Mouse (Mus musculus) bone marrow, adult 2 months (tissue): Measurements from ENCODE around the gene Zfp398. TPM values are rescaled to one million over a fixed set of nuclear protein-coding genes. Genes with fewer than 3 reads are reported as not detected.

ENCODE experiments used
- H3K27ac ChIP-seq: fragments of 200-500 bp; 2 replicates; pipeline ENCODE4 v1.5.1; 2012; ENCODE audit warnings: low read depth, mild to moderate bottlenecking, control low read depth, inconsistent platforms, low read length; ENCODE audit not compliant: control insufficient read depth, poor library complexity, insufficient read depth
- H3K4me1 ChIP-seq: fragments of 200-500 bp; 2 replicates; pipeline ENCODE4 v1.6.1; 2011; ENCODE audit warnings: low read length; ENCODE audit not compliant: control insufficient read depth, insufficient read depth
- H3K4me3 ChIP-seq: fragments of 200-500 bp; replicated peaks from 2 replicates; pipeline ENCODE3; 2011; ENCODE audit warnings: mild to moderate bottlenecking, low read depth, low read length, control low read depth; ENCODE audit not compliant: control insufficient read depth
- CTCF ChIP-seq: fragments of 200-500 bp; IDR thresholded peaks from 2 replicates; pipeline ENCODE4 v1.5.1; 2011; ENCODE audit warnings: low read length, control low read depth; ENCODE audit not compliant: control insufficient read depth, insufficient read depth
- POLR2A ChIP-seq: fragments of 200-500 bp; IDR thresholded peaks from 2 replicates; pipeline ENCODE4 v1.6.1; 2011; ENCODE audit warnings: low read depth, mild to moderate bottlenecking, control low read depth, low read length, borderline replicate concordance; ENCODE audit not compliant: control insufficient read depth
- WGBS: fragments of 180-500 bp; shearing (Covaris S2); methylation state at CpG from one replicate; pipeline ENCODE4 v1.1.7; 2018; 5-methylcytosine and 5-hydroxymethylcytosine counted together
- polyA plus RNA-seq: library from polyadenylated mRNA; stranded (reverse); fragments of >200 nt; gene quantifications from 2 replicates; pipeline ENCODE4 v1.2.4, GENCODE M21; 2011; ENCODE audit warnings: low replicate concordance; ENCODE audit not compliant: missing spikeins, insufficient read depth, insufficient read length

The Zfp398 gene
- 2.3 and 5.7 TPM in 2 replicates for polyA plus RNA-seq

DNA sequence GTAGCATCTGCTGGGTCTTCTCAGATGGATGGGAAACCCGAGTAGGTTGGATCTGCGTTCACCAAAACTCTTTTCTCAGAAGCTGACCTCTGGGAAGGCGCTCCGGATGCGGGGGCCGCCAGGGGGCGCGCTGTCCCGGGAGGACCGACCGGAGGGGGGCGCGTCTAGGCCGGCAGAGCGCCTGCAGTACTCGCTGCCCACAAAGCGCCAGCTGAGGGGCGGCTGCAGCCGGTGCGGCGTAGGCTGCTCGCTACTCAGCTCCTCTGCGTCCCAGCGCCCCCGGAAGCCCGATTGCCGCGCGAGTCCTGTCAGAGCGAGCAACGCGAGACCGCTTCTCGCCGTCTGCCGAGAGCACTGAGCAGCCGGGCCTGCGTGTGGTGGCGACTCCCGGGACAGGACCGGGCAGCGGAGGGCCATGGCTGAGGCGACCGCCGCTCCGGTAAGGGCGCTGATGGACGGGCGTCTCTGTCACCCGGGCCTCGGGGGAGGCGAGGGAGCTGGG lies at the start of gene Zfp398:
Gene Zfp398 (plus strand): TSS at position 180 of the 502 bp plus-strand sequence.
- Histone ChIP-seq H3K4me3 (peak within 1 kb of the TSS; percentile 95), H3K4me1 (no peaks in the 10 kb centered on the region; the same call in 1 of the 2 replicates), H3K27ac (peak within 1 kb of the TSS; percentile 96)
- TF ChIP-seq POLR2A (peak; percentile 64; the same call in 1 of the 2 replicates), CTCF (peak; percentile 85)
- WGBS, result under 1% methylated on average over 52 of the region's 52 CpGs

DNA sequence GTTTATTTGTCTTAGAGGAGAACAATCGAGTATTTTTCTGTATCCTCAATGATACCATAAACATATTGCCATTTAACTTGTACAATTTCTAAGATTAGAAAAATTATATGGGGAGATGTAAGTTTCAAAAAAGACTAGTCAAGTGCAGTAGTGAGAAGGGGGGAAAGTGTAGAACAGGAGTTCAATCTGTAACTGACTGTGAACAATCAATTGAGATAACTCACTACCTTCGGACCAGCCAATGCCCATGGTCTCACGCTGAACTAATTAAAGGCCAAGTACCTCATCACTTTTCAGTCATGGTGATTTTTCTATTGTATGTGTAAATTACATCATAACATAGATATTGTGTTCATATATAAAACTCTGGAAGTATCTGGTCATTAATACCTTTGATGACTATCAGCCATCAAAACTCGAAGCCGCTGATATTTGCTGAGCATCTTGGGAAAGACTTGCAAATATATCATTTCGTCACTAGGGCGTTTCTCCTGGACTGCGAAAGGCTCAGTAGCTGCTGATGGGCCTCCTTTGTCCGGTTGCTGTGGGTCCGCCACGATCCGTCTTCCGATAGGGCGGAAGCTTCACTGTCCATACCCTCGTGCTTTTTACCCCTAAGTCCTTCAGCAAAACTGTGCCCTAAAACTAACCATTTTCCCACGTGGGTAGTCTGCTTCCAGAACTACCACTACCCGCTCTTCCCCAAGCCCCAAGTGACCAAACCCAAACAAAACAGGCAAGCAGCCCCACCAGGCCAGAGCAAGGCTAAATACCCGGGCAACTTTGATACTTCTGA lies 47.3 kb upstream of the Zfp398 start:
- TF ChIP-seq POLR2A (peak; percentile 81), CTCF (no peak)
- H3K4me3 ChIP-seq, result peak overlapping the region; percentile 70
- H3K27ac ChIP-seq, result peak overlapping the region; percentile 74
- H3K4me1 ChIP-seq, result no peaks in the 10 kb centered on the region; the same call in 1 of the 2 replicates
- under 1% methylated on average over 18 of the region's 18 CpGs for WGBS

DNA sequence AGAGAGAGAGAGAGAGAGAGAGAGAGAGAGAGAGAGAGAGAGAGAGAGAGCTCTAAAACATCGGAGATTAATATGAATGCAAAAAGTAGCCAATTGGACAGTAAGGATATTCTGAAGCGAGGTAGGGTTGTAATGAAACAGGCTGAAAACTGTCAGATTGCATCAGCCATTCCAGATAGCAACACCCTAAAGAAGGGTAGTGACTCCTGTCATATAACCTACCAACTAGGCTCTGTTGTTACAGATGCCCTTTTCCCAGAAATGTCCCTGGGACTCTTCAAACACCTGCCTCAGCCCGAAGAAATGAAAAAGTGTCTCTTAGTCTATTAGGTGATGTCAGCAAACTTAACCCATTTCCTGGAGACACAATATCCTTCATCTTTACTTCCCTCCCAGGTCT lies 46.6 kb upstream of the Zfp398 start:
- TF ChIP-seq CTCF (no peak), POLR2A (no peak)

DNA sequence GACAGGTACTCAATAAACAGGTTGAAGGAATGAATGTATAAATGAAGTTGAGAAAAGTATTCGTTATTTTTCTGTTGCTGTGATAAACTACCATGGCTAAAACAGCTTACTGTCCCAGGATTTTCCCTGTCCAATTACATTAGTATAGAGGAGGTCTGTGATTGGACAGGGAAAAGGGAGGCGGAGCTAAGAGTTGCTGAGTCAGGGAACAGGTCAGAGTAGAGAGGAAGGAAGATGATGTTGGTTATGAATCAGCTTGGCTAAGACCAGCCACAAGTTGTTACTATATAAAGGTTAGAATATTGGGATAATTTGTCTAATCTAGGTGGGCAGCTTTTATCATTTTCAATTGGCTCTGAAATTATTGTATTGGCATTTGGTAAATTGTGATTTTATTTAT lies 44.7 kb upstream of the Zfp398 start:
- Histone ChIP-seq H3K4me1 (no peaks in the 10 kb centered on the region; the same call in 1 of the 2 replicates), H3K27ac (no peak overlapping the region), H3K4me3 (no peak overlapping the region)
- TF ChIP-seq CTCF, result no peak
- TF ChIP-seq POLR2A, result no peak
- 31% methylated on average over 2 of the region's 2 CpGs for WGBS

More for the DNA sequence above, 46.6 kb upstream of the Zfp398 start:
- H3K27ac ChIP-seq, result peak overlapping the region; percentile 74; the same call in 1 of the 2 replicates
- H3K4me3 ChIP-seq, result peak overlapping the region; percentile 35
- H3K4me1 ChIP-seq, result no peaks in the 10 kb centered on the region; the same call in 1 of the 2 replicates
- WGBS, result 14% methylated on average over 3 of the region's 3 CpGs

- WGBS, result 82% methylated on average over 2 of the region's 2 CpGs
- Histone ChIP-seq H3K27ac (no peak overlapping the region), H3K4me1 (no peaks in the 10 kb centered on the region; the same call in 1 of the 2 replicates), H3K4me3 (no peak overlapping the region)
- no peak for TF ChIP-seq CTCF
- no peak for TF ChIP-seq POLR2A
These were observed 42.9 kb upstream of the Zfp398 start for GRCm38 (mm10) chr6:47792533-47792932.

DNA sequence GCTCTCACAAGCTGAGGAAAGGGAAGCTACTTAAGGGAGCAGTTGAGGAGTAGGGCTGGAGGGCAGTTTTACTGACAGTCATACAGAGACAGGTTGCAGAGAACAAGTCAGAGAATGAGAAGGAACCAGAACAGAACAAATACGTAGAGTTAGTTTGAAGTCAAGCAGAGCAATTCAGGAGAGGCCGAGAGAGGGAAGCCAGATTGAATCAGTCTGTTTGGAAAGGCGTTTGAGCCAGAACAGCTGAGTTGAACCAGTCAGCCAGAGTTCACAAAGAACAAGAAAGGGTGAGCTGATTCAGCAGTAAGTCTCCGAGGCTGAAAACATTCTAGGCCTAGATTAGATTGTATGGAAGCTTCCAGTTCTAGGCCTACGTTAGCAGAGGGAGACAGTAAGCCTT lies 42.2 kb upstream of the Zfp398 start:
- Histone ChIP-seq H3K4me1 (no peaks in the 10 kb centered on the region; the same call in 1 of the 2 replicates), H3K27ac (no peak overlapping the region), H3K4me3 (no peak overlapping the region)
- TF ChIP-seq POLR2A, result no peak
- no peak for TF ChIP-seq CTCF
- WGBS, result 84% methylated on average over 5 of the region's 5 CpGs

GRCm38 (mm10) chr6:47794106-47794830 lies 41.2 kb upstream of the Zfp398 start:
- H3K4me3 ChIP-seq, result no peak overlapping the region
- no peak overlapping the region for H3K27ac ChIP-seq
- TF ChIP-seq CTCF, result peak; percentile 28
- no peak for TF ChIP-seq POLR2A
- 69% methylated on average over 10 of the region's 10 CpGs for WGBS
- H3K4me1 ChIP-seq, result no peaks in the 10 kb centered on the region; the same call in none of the 2 replicates

GRCm38 (mm10) chr6:47799079-47799478 lies 36.4 kb upstream of the Zfp398 start:
- no peak overlapping the region for H3K4me3 ChIP-seq
- WGBS, result 37% methylated on average over 6 of the region's 6 CpGs
- H3K27ac ChIP-seq, result no peak overlapping the region
- peak; percentile 60 for TF ChIP-seq CTCF
- no peak for TF ChIP-seq POLR2A
- H3K4me1 ChIP-seq, result no peaks in the 10 kb centered on the region; the same call in 1 of the 2 replicates
